22 mouse cellular contexts compared by ENCODE assay signal in the genomic region with DNA sequence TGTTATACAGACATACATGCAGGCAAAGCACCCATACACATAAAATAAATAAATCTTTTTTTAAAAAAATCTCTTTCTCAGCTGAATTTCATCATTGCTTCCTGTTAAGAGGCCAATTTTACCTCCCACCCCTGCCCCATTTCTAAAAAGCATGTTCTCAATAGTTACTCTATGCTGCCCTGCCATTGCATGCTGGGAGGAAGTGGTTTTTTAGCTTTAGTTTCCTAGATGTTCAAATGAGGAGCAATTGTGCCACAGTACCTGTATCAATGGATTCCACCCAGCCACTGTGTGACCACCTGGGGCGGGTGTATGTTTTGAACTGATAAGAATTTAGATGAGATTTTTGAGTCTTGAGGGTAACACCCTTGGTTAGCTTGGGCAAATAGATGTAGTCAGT. TPM values are rescaled to one million over a fixed set of nuclear protein-coding genes. Genes with fewer than 3 reads are reported as not detected.
DNase-seq lines count a peak whose midpoint lies in the region; TF ChIP-seq lines count a peak whose summit lies in the region.
"Had no signal": no experiment of that assay in that cellular context is flagged by ENCODE, and none has a peak within 500 bp of the region (broad histone marks: within the 10 kb centered on the region; RNA-seq: fewer than 3 reads in every experiment).

No protein-coding gene starts in this region.

- H3K4me3 ChIP-seq in spleen, adult 2 months (ENCODE audit: extremely low read depth, insufficient read depth, insufficient read length) = no peak overlapping the region
- H3K4me3 ChIP-seq: embryonic facial prominence, embryonic 12.5 days; forebrain, embryonic 12.5 days; hindbrain, embryonic 15.5 days; liver, embryonic 13.5 days; midbrain, embryonic 10.5 days; stomach, embryonic 15.5 days had no signal

- peak overlapping the region; percentile 52 for H3K27ac ChIP-seq in spleen, adult 2 months (ENCODE audit: insufficient read depth, low read length)
- H3K27ac ChIP-seq: embryonic facial prominence, embryonic 12.5 days; forebrain, embryonic 12.5 days; hindbrain, embryonic 15.5 days; liver, embryonic 13.5 days; macrophage; midbrain, embryonic 10.5 days; stomach, embryonic 15.5 days had no signal

- no peak for TF ChIP-seq POLR2A in spleen, adult 2 months (IDR thresholded peaks at IDR 0.05; ENCODE audit: low read depth, low read length)

- H3K27me3 ChIP-seq in spleen, adult 2 months (ENCODE audit: control insufficient read depth, insufficient read depth, low read length) = no peaks in the 10 kb centered on the region
- H3K27me3 ChIP-seq: embryonic facial prominence, embryonic 12.5 days; forebrain, embryonic 12.5 days; hindbrain, embryonic 15.5 days; liver, embryonic 13.5 days; stomach, embryonic 15.5 days had no signal

- no peaks in the 10 kb centered on the region for H3K36me3 ChIP-seq in spleen, adult 2 months (ENCODE audit: control insufficient read depth, insufficient read depth, low read length)
- H3K36me3 ChIP-seq: embryonic facial prominence, embryonic 12.5 days; forebrain, embryonic 12.5 days; hindbrain, embryonic 15.5 days; liver, embryonic 13.5 days; midbrain, embryonic 10.5 days; stomach, embryonic 15.5 days had no signal

- H3K4me1 ChIP-seq in spleen, adult 2 months (ENCODE audit: control insufficient read depth, insufficient read depth, insufficient read length) = no peaks in the 10 kb centered on the region
- H3K4me1 ChIP-seq: embryonic facial prominence, embryonic 12.5 days; forebrain, embryonic 12.5 days; hindbrain, embryonic 15.5 days; liver, embryonic 13.5 days; midbrain, embryonic 10.5 days; stomach, embryonic 15.5 days had no signal

- WGBS in spleen, adult 2 months = 53% methylated on average over 1 of the region's 1 CpGs

- peak; percentile 4 to 19 for DNase-seq in spleen, adult 2 months (ENCODE audit: low read depth in 1 of 2, low spot score in 2 of 2)
- DNase-seq in spleen, postnatal 4 days (ENCODE audit: low spot score in 2 of 2) = no peak
- DNase-seq in CD8-positive naive resting alpha-beta T cell, adult 2 months (ENCODE audit: low read depth in 2 of 2, low spot score in 2 of 2) = peak; percentile 38 to 63
- DNase-seq in induced T-regulatory cell, adult 2 months (ENCODE audit: low read depth) = peak; percentile 77
- DNase-seq in thymus, postnatal 25 days = peak; percentile 43
- DNase-seq in cerebellum, adult 11-12 months = no peak
- no peak for DNase-seq in c-Kit-positive CD71-positive TER-119-positive erythroid progenitor cells, embryonic 14.5 days (ENCODE audit: low spot score)
- DNase-seq: B cell, adult 2 months; cerebellum, adult 18-20 months; cerebellum, postnatal 14 days; heart, postnatal 4 days; liver, embryonic 13.5 days; lung, adult 2 months; retina, postnatal 1 day; right cerebral cortex, postnatal 25 days; spleen, adult 18-20 months had no signal

- TF ChIP-seq CTCF in spleen, adult 2 months (IDR thresholded peaks at IDR 0.05; ENCODE audit: extremely low read depth, insufficient read depth, insufficient read length, insufficient replicate concordance) = no peak

RNA-seq across cellular contexts. Expression of a gene that starts 53.3 kb away (rescaled TPM):
- polyA plus RNA-seq in spleen, adult 2 months (2012; rRNA removed) = 9.3 and 11.2 TPM in 2 replicates

Comparison
In these comparisons a context has a peak if more than half of its experiments do, and no peak if none do; other contexts are left out.
1. DNase-seq: peak in spleen, adult 2 months (2 of 2), CD8-positive naive resting alpha-beta T cell, adult 2 months (2 of 2), induced T-regulatory cell, adult 2 months (single experiment) and thymus, postnatal 25 days (single experiment); none in spleen, postnatal 4 days (0 of 2), cerebellum, adult 11-12 months (single experiment) and c-Kit-positive CD71-positive TER-119-positive erythroid progenitor cells, embryonic 14.5 days (single experiment).